Mouse (Mus musculus) lung, adult 2 months (tissue): ENCODE measurements around the gene Tmem52b. TPM values are rescaled to one million over a fixed set of nuclear protein-coding genes. Genes with fewer than 3 reads are reported as not detected.
A peak's percentile ranks its signal among the peaks of the same experiment; 100 is the strongest.

Source experiments
- DNase-seq: peaks from one replicate; pipeline ENCODE4 v3.0.0; 2022
- H3K4me1 ChIP-seq: fragments of 200-500 bp; 2 replicates; pipeline ENCODE4 v1.6.1; 2011; ENCODE audit warnings: low read length; ENCODE audit not compliant: control insufficient read depth, insufficient read depth
- H3K4me3 ChIP-seq: fragments of 200-500 bp; replicated peaks from 2 replicates; pipeline ENCODE3; 2011; ENCODE audit warnings: low read depth, mild to moderate bottlenecking, control low read depth, low read length; ENCODE audit errors: extremely low read depth
- CTCF ChIP-seq: fragments of 200-500 bp; IDR thresholded peaks from 2 replicates; pipeline ENCODE4 v1.5.1; 2011; ENCODE audit warnings: mild to moderate bottlenecking, low read length, control low read depth; ENCODE audit not compliant: insufficient read depth
- POLR2A ChIP-seq: fragments of 200-500 bp; IDR thresholded peaks from 2 replicates; pipeline ENCODE4 v1.6.1; 2011; ENCODE audit warnings: low read depth, mild to moderate bottlenecking, control low read depth, low read length, borderline replicate concordance; ENCODE audit errors: extremely low read depth
- WGBS: fragments of 180-500 bp; shearing (Covaris S2); methylation state at CpG from one replicate; pipeline ENCODE4 v1.1.7; 2018; 5-methylcytosine and 5-hydroxymethylcytosine counted together
- polyA plus RNA-seq: library from polyadenylated mRNA; depleted of rRNA; stranded (reverse); fragments of >200 nt; gene quantifications from 2 replicates; pipeline ENCODE4 v1.2.3, GENCODE M21; 2012; rRNA removed

Gene Tmem52b
- polyA plus RNA-seq, 1 experiment = 0.26 TPM

GRCm38 (mm10) chr6:129542540-129542939 lies 30.2 kb downstream of the Tmem52b start:
- no peak for DNase-seq
- Histone ChIP-seq H3K4me3 (no peak overlapping the region), H3K4me1 (no peaks in the 10 kb centered on the region; the same call in none of the 2 replicates)
- WGBS = 84% methylated on average over 3 of the region's 3 CpGs
- TF ChIP-seq CTCF = no peak
- TF ChIP-seq POLR2A = no peak

- 52% methylated on average over 6 of the region's 6 CpGs for WGBS
- H3K4me1 ChIP-seq = no peaks in the 10 kb centered on the region; the same call in none of the 2 replicates
- H3K4me3 ChIP-seq = no peak overlapping the region
- DNase-seq = peak; percentile 66
- no peak for TF ChIP-seq POLR2A
- TF ChIP-seq CTCF = peak; percentile 68
Measured at GRCm38 (mm10) chr6:129543709-129544606, 31.6 kb downstream of the Tmem52b start.

GRCm38 (mm10) chr6:129547277-129547676 lies 34.9 kb downstream of the Tmem52b start:
- DNase-seq = no peak
- no peak for TF ChIP-seq POLR2A
- no peak for TF ChIP-seq CTCF
- WGBS = 85% methylated on average over 2 of the region's 2 CpGs

GRCm38 (mm10) chr6:129548009-129548408 lies 35.7 kb downstream of the Tmem52b start:
- TF ChIP-seq POLR2A (no peak), CTCF (no peak)
- no peak for DNase-seq
- Histone ChIP-seq H3K4me1 (no peaks in the 10 kb centered on the region; the same call in none of the 2 replicates), H3K4me3 (no peak overlapping the region)
- WGBS = 42% methylated on average over 3 of the region's 3 CpGs

More at GRCm38 (mm10) chr6:129547277-129547676, 34.9 kb downstream of the Tmem52b start:
- H3K4me3 ChIP-seq = no peak overlapping the region
- no peaks in the 10 kb centered on the region; the same call in none of the 2 replicates for H3K4me1 ChIP-seq

GRCm38 (mm10) chr6:129557298-129558023 lies 45.1 kb downstream of the Tmem52b start:
- H3K4me1 ChIP-seq = no peaks in the 10 kb centered on the region
- no peak for TF ChIP-seq POLR2A
- no peak for TF ChIP-seq CTCF
- DNase-seq = no peak
- no peak overlapping the region for H3K4me3 ChIP-seq

GRCm38 (mm10) chr6:129558946-129559640 lies 46.7 kb downstream of the Tmem52b start:
- H3K4me1 ChIP-seq = no peaks in the 10 kb centered on the region
- WGBS = 10% methylated on average over 12 of the region's 12 CpGs
- DNase-seq = peak; percentile 67
- no peak overlapping the region for H3K4me3 ChIP-seq
- TF ChIP-seq CTCF (peak; percentile 97), POLR2A (no peak)

GRCm38 (mm10) chr6:129559641-129560027 lies 47.3 kb downstream of the Tmem52b start:
- Histone ChIP-seq H3K4me1 (no peaks in the 10 kb centered on the region), H3K4me3 (no peak overlapping the region)
- 52% methylated on average over 4 of the region's 4 CpGs for WGBS
- TF ChIP-seq CTCF = no peak
- TF ChIP-seq POLR2A = no peak
- no peak for DNase-seq

GRCm38 (mm10) chr6:129565257-129565656 lies 52.9 kb downstream of the Tmem52b start:
- WGBS = 69% methylated on average over 2 of the region's 2 CpGs
- H3K4me1 ChIP-seq = no peaks in the 10 kb centered on the region
- DNase-seq = no peak
- TF ChIP-seq CTCF (no peak), POLR2A (no peak)
- no peak overlapping the region for H3K4me3 ChIP-seq

Other genes starting within 250 kb of the Tmem52b start
- 0.54 and 1.3 TPM in 2 replicates for gene Cd69, start 237.1 kb upstream of the Tmem52b start, polyA plus RNA-seq
- not detected in 2 replicates for gene 4922502D21Rik, start 180.8 kb upstream of the Tmem52b start, polyA plus RNA-seq
- gene Clec12a, start 169.9 kb upstream of the Tmem52b start, polyA plus RNA-seq = 1.9 and 4.6 TPM in 2 replicates
- gene Clec12b, start 126.7 kb upstream of the Tmem52b start, polyA plus RNA-seq = 1.2 and 1.5 TPM in 2 replicates
- gene Clec1b, start 115.3 kb upstream of the Tmem52b start, polyA plus RNA-seq = 1.9 and 2.7 TPM in 2 replicates
- 2.2 and 2.7 TPM in 2 replicates for gene Clec9a, start 103.7 kb upstream of the Tmem52b start, polyA plus RNA-seq
- gene Clec1a, start 60.6 kb upstream of the Tmem52b start, polyA plus RNA-seq = 30.1 and 38.1 TPM in 2 replicates
- 2.5 and 3.3 TPM in 2 replicates for gene Olr1, start 5.4 kb upstream of the Tmem52b start, polyA plus RNA-seq
- 101 and 107 TPM in 2 replicates for gene Gabarapl1, start 20.6 kb downstream of the Tmem52b start, polyA plus RNA-seq
- gene Klre1, start 65.3 kb downstream of the Tmem52b start, polyA plus RNA-seq = 0.63 and 0.67 TPM in 2 replicates
- gene Klrd1, start 79.2 kb downstream of the Tmem52b start, polyA plus RNA-seq = 1.2 and 1.4 TPM in 2 replicates
- 0.49 and 0.68 TPM in 2 replicates for gene Klrk1, start 111.3 kb downstream of the Tmem52b start, polyA plus RNA-seq
- gene Klrc3, start 130.8 kb downstream of the Tmem52b start, polyA plus RNA-seq = 0.66 TPM in 1 of 2 replicates, not detected in the other
- 0.52 and 0.76 TPM in 2 replicates for gene Klrc2, start 148.1 kb downstream of the Tmem52b start, polyA plus RNA-seq
- 0.68 and 0.75 TPM in 2 replicates for gene Klrc1, start 166.4 kb downstream of the Tmem52b start, polyA plus RNA-seq
- not detected in 2 replicates for gene Klri1, start 204.6 kb downstream of the Tmem52b start, polyA plus RNA-seq
- 0.20 and 0.28 TPM in 2 replicates for gene Klri2, start 227.9 kb downstream of the Tmem52b start, polyA plus RNA-seq